Mouse (Mus musculus) heart, embryonic 14.5 days (tissue): ENCODE results near the gene Krt15. TPM values are rescaled to one million over a fixed set of nuclear protein-coding genes. Genes with fewer than 3 reads are reported as not detected.
A peak's percentile ranks its signal among the peaks of the same experiment; 100 is the strongest.

Experiments used
- ATAC-seq: fragments of 200-750 bp; cut with Nextera tagmentation; 2 replicates; pipeline ENCODE4 v1.8.0; 2017; ENCODE audit warnings: low read depth, moderate TSS enrichment; ENCODE audit not compliant: insufficient number of reproducible peaks, insufficient read depth, low FRiP score
- H3K27ac ChIP-seq, 2 experiments: fragments of 200-500 bp in 1 of 2; fragments of 300-500 bp in 1 of 2; sonication (generic) in 1 of 2; replicated peaks in 1 of 2; 2 replicates each; pipeline ENCODE4 v1.5.1; 2012 to 2014; ENCODE audit warnings: low read depth in 2 of 2, low read length in 2 of 2, control low read depth in 1 of 2, mild to moderate bottlenecking in 1 of 2, mixed read lengths in 1 of 2; ENCODE audit not compliant: control insufficient read depth in 1 of 2, insufficient read depth in 1 of 2
- H3K27me3 ChIP-seq: fragments of 300-500 bp; sonication (generic); 2 replicates; pipeline ENCODE4 v1.6.1; 2014; ENCODE audit warnings: mild to moderate bottlenecking, low read length, control low read depth; ENCODE audit not compliant: control insufficient read depth, insufficient read depth
- H3K36me3 ChIP-seq: fragments of 300-500 bp; sonication (generic); 2 replicates; pipeline ENCODE4 v1.6.1; 2014; ENCODE audit warnings: mild to moderate bottlenecking, control low read depth, low read length, mixed read lengths; ENCODE audit not compliant: control insufficient read depth, insufficient read depth
- H3K4me1 ChIP-seq, 2 experiments: fragments of 200-500 bp in 1 of 2; fragments of 300-500 bp in 1 of 2; sonication (generic) in 1 of 2; 2 replicates each; pipeline ENCODE4 v1.6.1; 2012 to 2014; ENCODE audit warnings: low read length in 2 of 2, control low read depth in 1 of 2, mixed read lengths in 1 of 2; ENCODE audit not compliant: control insufficient read depth in 2 of 2, insufficient read depth in 2 of 2
- H3K4me2 ChIP-seq: fragments of 300-500 bp; sonication (generic); 2 replicates; pipeline ENCODE4 v1.6.1; 2014; ENCODE audit warnings: mild to moderate bottlenecking, low read length
- H3K4me3 ChIP-seq, 2 experiments: fragments of 200-500 bp in 1 of 2; fragments of 300-500 bp in 1 of 2; sonication (generic) in 1 of 2; 2 replicates each; pipeline ENCODE4 v1.5.1; 2012 to 2014; ENCODE audit warnings: low read length in 2 of 2, mild to moderate bottlenecking in 2 of 2, control low read depth in 1 of 2, low read depth in 1 of 2, moderate library complexity in 1 of 2; ENCODE audit not compliant: control insufficient read depth in 1 of 2, insufficient read depth in 1 of 2
- H3K9ac ChIP-seq: fragments of 300-500 bp; sonication (generic); 2 replicates; pipeline ENCODE4 v1.6.1; 2014; ENCODE audit warnings: mild to moderate bottlenecking, low read length
- H3K9me3 ChIP-seq: fragments of 300-500 bp; sonication (generic); 2 replicates; pipeline ENCODE4 v1.6.1; 2016; ENCODE audit warnings: low read length, control low read depth; ENCODE audit not compliant: control insufficient read depth
- WGBS: fragments of 180-500 bp; shearing (Covaris S2); extraction: QIAGEN DNeasy Blood & Tissue Kit; methylation state at CpG from one replicate; pipeline ENCODE4 v1.1.7; 2014; 5-methylcytosine and 5-hydroxymethylcytosine counted together
- polyA plus RNA-seq: library from polyadenylated mRNA; unstranded; fragments of >200 nt; fragmentation: Nextera tagmentation; extraction: Ambion mirVana; gene quantifications from 2 replicates; pipeline ENCODE4 v1.2.1, GENCODE M21; 2014

Krt15 gene
- polyA plus RNA-seq, 1 experiment from 2014 or later: 0.50 TPM

GRCm38 (mm10) chr11:100100391-100100790 lies 35.3 kb downstream of the Krt15 start:
- Histone ChIP-seq H3K27me3 (no peaks in the 10 kb centered on the region), H3K9me3 (no peaks in the 10 kb centered on the region), H3K9ac (no peak overlapping the region), H3K36me3 (no peaks in the 10 kb centered on the region), H3K4me3 (no peak overlapping the region), H3K4me1 (no peaks in the 10 kb centered on the region), H3K27ac (no peak overlapping the region), H3K4me2 (no peak overlapping the region)
- no peak for ATAC-seq
- 76% methylated on average over 4 of the region's 4 CpGs for WGBS

DNA sequence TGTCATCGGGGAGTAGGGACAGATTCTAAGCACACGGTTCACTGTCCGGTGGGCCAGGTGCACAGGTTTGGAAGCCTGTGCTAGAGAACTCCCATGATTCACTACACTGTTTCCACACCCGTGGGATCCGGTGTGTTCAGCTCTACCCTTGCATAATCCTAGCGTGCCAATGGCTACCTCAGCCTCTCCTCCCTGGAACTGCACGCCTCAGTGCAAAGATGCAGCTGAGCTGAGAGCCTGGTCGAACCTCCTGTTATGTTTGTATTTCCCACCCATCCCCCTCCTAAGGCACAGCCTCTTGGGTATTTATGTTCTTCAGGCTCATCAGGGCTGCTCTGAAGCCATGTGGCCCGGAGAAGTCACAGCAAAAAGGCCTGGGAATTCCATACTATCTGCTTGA lies 37.9 kb downstream of the Krt15 start:
- no peak overlapping the region for H3K4me2 ChIP-seq
- no peaks in the 10 kb centered on the region for H3K27me3 ChIP-seq
- no peak overlapping the region for H3K27ac ChIP-seq
- H3K9ac ChIP-seq: no peak overlapping the region
- H3K4me1 ChIP-seq: no peaks in the 10 kb centered on the region
- 0 out of 2 replicates have a peak, but pooled peaks have one; percentile 36 for ATAC-seq
- no peaks in the 10 kb centered on the region for H3K9me3 ChIP-seq
- 67% methylated on average over 9 of the region's 9 CpGs for WGBS
- no peaks in the 10 kb centered on the region for H3K36me3 ChIP-seq
- H3K4me3 ChIP-seq: no peak overlapping the region

DNA sequence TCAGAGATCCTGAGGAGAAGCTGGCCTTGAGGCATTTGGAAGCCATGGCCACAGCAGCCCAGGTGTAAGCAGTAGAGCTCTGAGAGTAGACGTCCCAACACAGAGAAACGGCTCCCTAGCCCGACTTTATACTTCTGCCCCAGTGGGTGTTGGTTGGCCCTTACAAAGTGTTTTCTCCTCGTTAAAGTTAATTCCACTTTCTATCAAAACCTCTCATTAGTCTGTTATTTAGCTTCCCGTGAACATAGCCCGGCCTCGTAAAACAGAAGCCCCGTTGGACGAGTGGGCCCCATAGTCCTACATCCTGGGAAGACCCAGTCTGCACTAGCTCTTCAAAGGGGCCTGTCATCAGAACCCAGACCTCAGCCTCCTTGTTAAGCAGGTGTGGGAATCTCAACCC lies 39.6 kb downstream of the Krt15 start, which contains the start of gene Krt35:
Gene Krt35 (minus strand): TSS at position 101 of the 400 bp plus-strand sequence.
- ATAC-seq: no peak
- no peaks in the 10 kb centered on the region for H3K4me1 ChIP-seq
- H3K4me2 ChIP-seq: no peak within 1 kb of the TSS
- H3K27me3 ChIP-seq: no peaks in the 10 kb centered on the region
- H3K9me3 ChIP-seq: no peaks in the 10 kb centered on the region
- no peak within 1 kb of the TSS for H3K4me3 ChIP-seq
- 83% methylated on average over 9 of the region's 9 CpGs for WGBS
- H3K9ac ChIP-seq: no peak within 1 kb of the TSS
- no peak within 1 kb of the TSS for H3K27ac ChIP-seq
- no peaks in the 10 kb centered on the region for H3K36me3 ChIP-seq

- H3K27me3 ChIP-seq: no peaks in the 10 kb centered on the region
- H3K4me1 ChIP-seq: no peaks in the 10 kb centered on the region
- no peak overlapping the region for H3K9ac ChIP-seq
- no peak for ATAC-seq
- no peak overlapping the region for H3K4me3 ChIP-seq
- no peak overlapping the region for H3K4me2 ChIP-seq
- H3K9me3 ChIP-seq: no peaks in the 10 kb centered on the region
- H3K36me3 ChIP-seq: no peaks in the 10 kb centered on the region
- H3K27ac ChIP-seq: no peak overlapping the region
- 56% methylated on average over 7 of the region's 7 CpGs for WGBS
These were observed 47.2 kb downstream of the Krt15 start for GRCm38 (mm10) chr11:100088378-100089025.

DNA sequence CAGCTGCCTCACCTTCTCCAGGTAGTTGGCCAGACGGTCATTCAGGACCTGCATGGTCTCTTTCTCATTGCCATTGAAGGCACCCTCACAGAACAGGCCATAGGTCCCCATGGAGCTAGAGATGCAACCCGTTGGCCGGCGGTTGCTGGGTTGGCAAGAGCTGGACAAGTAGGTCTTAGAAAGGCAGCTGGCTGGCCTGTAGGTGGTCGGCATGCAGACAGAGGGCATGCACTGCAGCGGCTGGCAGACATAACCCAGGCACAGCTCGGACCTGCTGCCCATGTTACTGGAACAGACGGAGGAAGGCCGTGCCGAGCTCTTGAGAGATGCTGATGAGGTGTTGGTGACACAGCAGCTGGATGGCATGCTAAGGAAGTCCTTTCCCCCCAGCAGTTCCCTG lies 47.9 kb downstream of the Krt15 start, which contains the start of gene Krt32:
Gene Krt32 (minus strand): TSS at position 366 of the 400 bp plus-strand sequence.
- Histone ChIP-seq H3K4me3 (no peak within 1 kb of the TSS), H3K9me3 (no peaks in the 10 kb centered on the region), H3K4me2 (no peak within 1 kb of the TSS), H3K27ac (no peak within 1 kb of the TSS), H3K4me1 (no peaks in the 10 kb centered on the region), H3K36me3 (no peaks in the 10 kb centered on the region), H3K9ac (no peak within 1 kb of the TSS), H3K27me3 (no peaks in the 10 kb centered on the region)
- 85% methylated on average over 10 of the region's 10 CpGs for WGBS
- ATAC-seq: no peak

Other genes with a start within 250 kb of the Krt15 start
- not detected in 2 replicates for gene Krtap31-1, start 228.0 kb downstream of the Krt15 start, polyA plus RNA-seq
- gene Gm11565, start 221.2 kb downstream of the Krt15 start, polyA plus RNA-seq: not detected in 2 replicates
- gene Krtap31-2, start 199.6 kb downstream of the Krt15 start, polyA plus RNA-seq: not detected in 2 replicates
- not detected in 2 replicates for gene Krtap9-5, start 187.5 kb downstream of the Krt15 start, polyA plus RNA-seq
- not detected in 2 replicates for gene Krtap29-1, start 156.9 kb downstream of the Krt15 start, polyA plus RNA-seq
- not detected in 2 replicates for gene Krtap16-1, start 149.3 kb downstream of the Krt15 start, polyA plus RNA-seq
- not detected in 2 replicates for gene Krtap17-1, start 141.9 kb downstream of the Krt15 start, polyA plus RNA-seq
- gene Krt33a, start 119.7 kb downstream of the Krt15 start, polyA plus RNA-seq: not detected in 2 replicates
- gene Krt33b, start 106.1 kb downstream of the Krt15 start, polyA plus RNA-seq: not detected in 2 replicates
- not detected in 2 replicates for gene Krt34, start 94.4 kb downstream of the Krt15 start, polyA plus RNA-seq
- not detected in 2 replicates for gene Krt31, start 85.4 kb downstream of the Krt15 start, polyA plus RNA-seq
- not detected in 2 replicates for gene Krt32, start 47.7 kb downstream of the Krt15 start, polyA plus RNA-seq
- not detected in 2 replicates for gene Krt35, start 39.7 kb downstream of the Krt15 start, polyA plus RNA-seq
- not detected in 2 replicates for gene Krt36, start 30.3 kb downstream of the Krt15 start, polyA plus RNA-seq
- not detected in 2 replicates for gene Krt13, start 14.4 kb downstream of the Krt15 start, polyA plus RNA-seq
- 30.7 and 35.0 TPM in 2 replicates for gene Krt19, start 12.7 kb upstream of the Krt15 start, polyA plus RNA-seq
- gene Krt9, start 57.3 kb upstream of the Krt15 start, polyA plus RNA-seq: not detected in 2 replicates
- gene Krt14, start 71.6 kb upstream of the Krt15 start, polyA plus RNA-seq: 1.5 and 1.9 TPM in 2 replicates
- not detected in 2 replicates for gene Krt16, start 113.0 kb upstream of the Krt15 start, polyA plus RNA-seq
- 1.4 TPM in 2 replicates for gene Krt17, start 125.1 kb upstream of the Krt15 start, polyA plus RNA-seq
- gene Krt42, start 133.9 kb upstream of the Krt15 start, polyA plus RNA-seq: not detected in 2 replicates
- 1,807 and 1,900 TPM in 2 replicates for gene Eif1, start 184.0 kb upstream of the Krt15 start, polyA plus RNA-seq
- not detected in 2 replicates for gene Gast, start 198.5 kb upstream of the Krt15 start, polyA plus RNA-seq
- 3.4 and 4.3 TPM in 2 replicates for gene Hap1, start 220.2 kb upstream of the Krt15 start, polyA plus RNA-seq